Mouse (Mus musculus) lung, postnatal 36 days (tissue): ENCODE results near the gene Jag2.

ENCODE experiments used
- DNase-seq: peaks from one replicate; pipeline ENCODE4 v3.0.0; 2022; ENCODE audit warnings: mixed read lengths

Jag2 gene

GRCm38 (mm10) chr12:112940710-112941109 lies 11.1 kb upstream of the Jag2 start:
- DNase-seq, result no peak

- no peak for DNase-seq
Measured at GRCm38 (mm10) chr12:112940238-112940637, 10.7 kb upstream of the Jag2 start.

GRCm38 (mm10) chr12:112938873-112939565 lies 9.4 kb upstream of the Jag2 start:
- DNase-seq, result no peak

- no peak for DNase-seq
Measured at GRCm38 (mm10) chr12:112938366-112938765, 8.8 kb upstream of the Jag2 start.

- DNase-seq, result no peak
Measured at GRCm38 (mm10) chr12:112937906-112938305, 8.3 kb upstream of the Jag2 start.

- DNase-seq, result no peak
Measured at GRCm38 (mm10) chr12:112932647-112933046, 3.1 kb upstream of the Jag2 start.

- peak; percentile 30 for DNase-seq
Measured at GRCm38 (mm10) chr12:112928401-112929241, 955 bp downstream of the Jag2 start.

- DNase-seq, result no peak
Measured at GRCm38 (mm10) chr12:112927265-112927664, 2.3 kb downstream of the Jag2 start.

GRCm38 (mm10) chr12:112925950-112926349 lies 3.6 kb downstream of the Jag2 start:
- DNase-seq, result no peak

GRCm38 (mm10) chr12:112922541-112922940 lies 7.0 kb downstream of the Jag2 start:
- DNase-seq, result no peak

GRCm38 (mm10) chr12:112921518-112921917 lies 8.1 kb downstream of the Jag2 start:
- no peak for DNase-seq

GRCm38 (mm10) chr12:112917906-112918305 lies 11.7 kb downstream of the Jag2 start:
- peak; percentile 40 for DNase-seq

- DNase-seq, result peak; percentile 34
Measured at GRCm38 (mm10) chr12:112917486-112917885, 12.1 kb downstream of the Jag2 start.

- DNase-seq, result no peak
Measured at GRCm38 (mm10) chr12:112916698-112917400, 12.7 kb downstream of the Jag2 start.

- DNase-seq, result no peak
Measured at GRCm38 (mm10) chr12:112915587-112915986, 14.0 kb downstream of the Jag2 start.

GRCm38 (mm10) chr12:112914527-112914926 lies 15.0 kb downstream of the Jag2 start:
- DNase-seq, result peak; percentile 24

GRCm38 (mm10) chr12:112912951-112913745 lies 16.4 kb downstream of the Jag2 start:
- DNase-seq, result no peak

- no peak for DNase-seq
Measured at GRCm38 (mm10) chr12:112911701-112912100, 17.9 kb downstream of the Jag2 start.

GRCm38 (mm10) chr12:112908991-112909390 lies 20.6 kb downstream of the Jag2 start:
- no peak for DNase-seq

GRCm38 (mm10) chr12:112905001-112905400 lies 24.6 kb downstream of the Jag2 start:
- DNase-seq, result no peak

- DNase-seq, result no peak
Measured at GRCm38 (mm10) chr12:112903941-112904340, 25.6 kb downstream of the Jag2 start.

- DNase-seq, result no peak
Measured at GRCm38 (mm10) chr12:112900641-112901040, 28.9 kb downstream of the Jag2 start.

GRCm38 (mm10) chr12:112898960-112899359 lies 30.6 kb downstream of the Jag2 start:
- DNase-seq, result no peak
